Mouse (Mus musculus) right cerebral cortex, adult 2 months (tissue): ENCODE results near the gene Cdk5r2.
"Not testable (repeated sequence)": the region's sequence is repeated elsewhere in the genome, so short reads cannot be mapped to it uniquely, and the experiment has no call there.

Source experiments
- DNase-seq, 2 experiments: peaks; one replicate each; pipeline ENCODE4 v3.0.0; 2021 to 2022; ENCODE audit warnings: low spot score in 2 of 2

The Cdk5r2 gene

GRCm38 (mm10) chr1:74854306-74855056, at the start of gene Cdk5r2:
Gene Cdk5r2, plus strand, starts transcription at chr1:74854934.
- peak; percentile 93 to 96 for DNase-seq

- DNase-seq = no peak
Measured at GRCm38 (mm10) chr1:74805340-74805835, 49.3 kb upstream of the Cdk5r2 start.

GRCm38 (mm10) chr1:74805843-74806242, 48.9 kb upstream of the Cdk5r2 start:
- no peak for DNase-seq

GRCm38 (mm10) chr1:74806360-74807311, 48.1 kb upstream of the Cdk5r2 start:
- peak; percentile 71 to 74 for DNase-seq

- no peak for DNase-seq
Measured at GRCm38 (mm10) chr1:74807551-74808071, 47.1 kb upstream of the Cdk5r2 start.

GRCm38 (mm10) chr1:74808078-74808477, 46.7 kb upstream of the Cdk5r2 start:
- DNase-seq = peak; percentile 95 to 96

- no peak for DNase-seq
Measured at GRCm38 (mm10) chr1:74809007-74809406, 45.7 kb upstream of the Cdk5r2 start.

- DNase-seq = no peak
Measured at GRCm38 (mm10) chr1:74814931-74815647, 39.6 kb upstream of the Cdk5r2 start.

GRCm38 (mm10) chr1:74815965-74816364, 38.8 kb upstream of the Cdk5r2 start:
- DNase-seq = not testable (repeated sequence)

GRCm38 (mm10) chr1:74816612-74817199, 38.0 kb upstream of the Cdk5r2 start:
- DNase-seq = peak; percentile 88 to 93

GRCm38 (mm10) chr1:74817219-74817618, 37.5 kb upstream of the Cdk5r2 start:
- DNase-seq = no peak

- no peak for DNase-seq
Measured at GRCm38 (mm10) chr1:74818509-74818908, 36.2 kb upstream of the Cdk5r2 start.

GRCm38 (mm10) chr1:74823598-74823997, 31.1 kb upstream of the Cdk5r2 start:
- not testable (repeated sequence) for DNase-seq

GRCm38 (mm10) chr1:74824518-74825302, 30.0 kb upstream of the Cdk5r2 start:
- peak; percentile 73 to 76 for DNase-seq

- DNase-seq = peak; percentile 59 to 72
Measured at GRCm38 (mm10) chr1:74830061-74830460, 24.7 kb upstream of the Cdk5r2 start.

GRCm38 (mm10) chr1:74833255-74833654, 21.5 kb upstream of the Cdk5r2 start:
- DNase-seq = no peak

- DNase-seq = peak in 1 of 2 experiments; percentile 43
Measured at GRCm38 (mm10) chr1:74843090-74843489, 11.6 kb upstream of the Cdk5r2 start.

- DNase-seq = no peak
Measured at GRCm38 (mm10) chr1:74846341-74846740, 8.4 kb upstream of the Cdk5r2 start.

- no peak for DNase-seq
Measured at GRCm38 (mm10) chr1:74848946-74849345, 5.8 kb upstream of the Cdk5r2 start.

GRCm38 (mm10) chr1:74850251-74850650, 4.5 kb upstream of the Cdk5r2 start:
- peak; percentile 84 to 88 for DNase-seq
